Mouse (Mus musculus) myocyte (in vitro differentiated cells): ENCODE data around the gene Tab3.

Experiments used
- CEBPB ChIP-seq: IDR thresholded peaks from 2 replicates; pipeline ENCODE4 v1.6.1; 2011; ENCODE audit warnings: mild to moderate bottlenecking, moderate library complexity; ENCODE audit not compliant: poor library complexity, insufficient read depth, severe bottlenecking
- E2F4 ChIP-seq: IDR thresholded peaks from one replicate; pipeline ENCODE4 v1.6.1; 2011; ENCODE audit warnings: mild to moderate bottlenecking, control low read depth, moderate library complexity; ENCODE audit not compliant: insufficient read depth
- MYOG ChIP-seq, 3 experiments: IDR thresholded peaks; one replicate each; pipeline ENCODE4 v1.6.1; 2011; ENCODE audit warnings: control low read depth in 2 of 3, low read depth in 2 of 3, mild to moderate bottlenecking in 2 of 3; ENCODE audit not compliant: insufficient read length in 2 of 3, control insufficient read depth in 1 of 3, insufficient read depth in 1 of 3
- POLR2A ChIP-seq: IDR thresholded peaks from one replicate; pipeline ENCODE4 v1.6.1; 2011; ENCODE audit warnings: low read depth, mild to moderate bottlenecking, control low read depth, moderate library complexity; ENCODE audit not compliant: insufficient read length
- POLR2AphosphoS2 ChIP-seq: IDR thresholded peaks from one replicate; pipeline ENCODE4 v1.6.1; 2011; ENCODE audit warnings: low read depth, control low read depth; ENCODE audit not compliant: insufficient read length

DNA sequence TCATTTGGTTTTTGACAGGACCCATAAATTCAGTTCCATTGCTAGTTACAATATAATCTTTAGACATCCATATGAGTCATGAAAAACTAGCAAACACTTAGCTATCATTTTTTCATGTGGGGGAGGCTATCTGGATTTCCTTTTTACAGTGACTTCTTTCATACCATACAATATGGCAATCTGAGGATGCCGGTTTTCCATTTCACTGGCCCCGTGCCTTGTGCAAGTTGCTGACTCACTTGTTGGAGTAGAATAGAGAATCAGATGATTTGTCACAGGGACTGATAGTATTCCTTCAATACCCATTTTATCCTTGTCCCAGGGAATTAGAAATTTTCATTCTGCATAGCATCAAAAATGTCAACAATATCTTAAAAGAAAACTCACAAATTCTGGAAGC, 14.9 kb upstream of the Tab3 start:
- TF ChIP-seq CEBPB (no peak), POLR2A (no peak), E2F4 (no peak), MYOG (IDR thresholded peaks at IDR 0.05; ENCODE audit: control insufficient read depth in 1 of 3, insufficient read depth in 1 of 3, insufficient read length in 2 of 3, low read depth in 2 of 3) (no peak), POLR2AphosphoS2 (no peak)
